Mouse (Mus musculus) embryonic facial prominence, embryonic 14.5 days (tissue): ENCODE results near the gene Upf1. TPM values are rescaled to one million over a fixed set of nuclear protein-coding genes. Genes with fewer than 3 reads are reported as not detected.

Source experiments
- ATAC-seq: fragments of 200-750 bp; cut with Nextera tagmentation; 2 replicates; pipeline ENCODE4 v1.8.0; 2017; ENCODE audit warnings: low read depth, moderate number of reproducible peaks, moderate TSS enrichment
- DNase-seq: peaks from one replicate; pipeline ENCODE4 v3.0.0-alpha.2; 2015; ENCODE audit warnings: low spot score
- H3K27ac ChIP-seq: fragments of 300-500 bp; sonication (generic); replicated peaks from 2 replicates; pipeline ENCODE4 v1.5.1; 2014; ENCODE audit warnings: low read depth, mild to moderate bottlenecking, low read length, moderate library complexity
- H3K27me3 ChIP-seq: fragments of 300-500 bp; sonication (generic); replicated peaks from 2 replicates; pipeline ENCODE4 v1.6.1; 2014; ENCODE audit warnings: low read length; ENCODE audit not compliant: control insufficient read depth, insufficient read depth
- H3K36me3 ChIP-seq: fragments of 300-500 bp; sonication (generic); 2 replicates; pipeline ENCODE4 v1.6.1; 2014; ENCODE audit warnings: low read length, mixed read lengths; ENCODE audit not compliant: control insufficient read depth, insufficient read depth
- H3K4me1 ChIP-seq: fragments of 300-500 bp; sonication (generic); 2 replicates; pipeline ENCODE4 v1.6.1; 2014; ENCODE audit warnings: antibody characterized with exemption, low read length; ENCODE audit not compliant: control insufficient read depth, insufficient read depth
- H3K4me2 ChIP-seq: fragments of 300-500 bp; sonication (generic); 2 replicates; pipeline ENCODE4 v1.6.1; 2014; ENCODE audit warnings: low read depth, mild to moderate bottlenecking, low read length, moderate library complexity, mixed read lengths
- H3K4me3 ChIP-seq: fragments of 300-500 bp; sonication (generic); 2 replicates; pipeline ENCODE4 v1.5.1; 2014; ENCODE audit warnings: low read depth, mild to moderate bottlenecking, low read length
- H3K9ac ChIP-seq: fragments of 300-500 bp; sonication (generic); 2 replicates; pipeline ENCODE4 v1.6.1; 2014; ENCODE audit warnings: low read depth, mild to moderate bottlenecking, low read length, moderate library complexity, mixed read lengths
- H3K9me3 ChIP-seq: fragments of 300-500 bp; sonication (generic); 2 replicates; pipeline ENCODE4 v1.6.1; 2016; ENCODE audit warnings: low read length; ENCODE audit not compliant: control insufficient read depth
- WGBS: fragments of 180-500 bp; shearing (Covaris S2); extraction: QIAGEN DNeasy Blood & Tissue Kit; methylation state at CpG from one replicate; pipeline ENCODE4 v1.1.7; 2014; 5-methylcytosine and 5-hydroxymethylcytosine counted together
- polyA plus RNA-seq: library from polyadenylated mRNA; unstranded; fragments of >200 nt; fragmentation: Nextera tagmentation; extraction: Ambion mirVana; gene quantifications from 2 replicates; pipeline ENCODE4 v1.2.1, GENCODE M21; 2014

Gene Upf1
- polyA plus RNA-seq, 1 experiment from 2014 or later, result 18.9 TPM

DNA sequence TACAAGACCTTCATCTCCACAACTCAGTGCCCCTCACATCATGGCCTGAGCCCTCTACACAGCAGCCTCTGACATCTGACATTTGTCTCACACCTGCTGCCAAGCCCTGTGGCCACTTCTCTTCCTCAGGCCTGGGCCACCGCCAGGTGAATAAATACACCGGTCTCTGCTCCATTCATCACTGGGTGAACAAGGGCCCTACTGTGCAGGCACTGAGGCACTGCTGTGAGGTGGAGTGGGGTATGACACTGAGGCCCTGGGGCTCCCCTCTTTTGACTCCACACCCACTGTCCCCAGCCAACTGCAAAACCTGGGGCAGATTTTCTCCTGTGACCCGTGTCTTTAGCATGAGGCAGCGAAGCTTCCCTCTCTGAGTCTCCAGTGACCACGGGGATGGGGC is 13.5 kb upstream of the Upf1 start:
- 0 out of 2 replicates have a peak, but pooled peaks have one; percentile 41 for ATAC-seq
- 59% methylated on average over 5 of the region's 5 CpGs for WGBS

GRCm38 (mm10) chr8:70364066-70364465 is 11.0 kb upstream of the Upf1 start:
- 7% methylated on average over 5 of the region's 5 CpGs for WGBS
- Histone ChIP-seq H3K4me2 (no peak overlapping the region), H3K4me1 (0 out of 2 replicates have a peak, but pooled peaks cover 4% of the 10 kb centered on the region), H3K36me3 (no peaks in the 10 kb centered on the region), H3K9me3 (no peaks in the 10 kb centered on the region), H3K27me3 (no peaks in the 10 kb centered on the region), H3K4me3 (no peak overlapping the region), H3K27ac (no peak overlapping the region), H3K9ac (no peak overlapping the region)
- ATAC-seq (no peak), DNase-seq (no peak)

More for the DNA sequence above, 13.5 kb upstream of the Upf1 start:
- no peak overlapping the region for H3K9ac ChIP-seq
- no peaks in the 10 kb centered on the region for H3K9me3 ChIP-seq
- peaks cover 1% of the 10 kb centered on the region; the same call in 1 of the 2 replicates for H3K27me3 ChIP-seq
- H3K4me3 ChIP-seq, result no peak overlapping the region
- no peaks in the 10 kb centered on the region for H3K36me3 ChIP-seq
- no peak for DNase-seq
- H3K4me1 ChIP-seq, result 0 out of 2 replicates have a peak, but pooled peaks cover 4% of the 10 kb centered on the region
- H3K27ac ChIP-seq, result no peak overlapping the region
- H3K4me2 ChIP-seq, result no peak overlapping the region

GRCm38 (mm10) chr8:70361484-70362032 is 8.5 kb upstream of the Upf1 start:
- Histone ChIP-seq H3K4me3 (no peak overlapping the region), H3K9me3 (no peaks in the 10 kb centered on the region), H3K9ac (no peak overlapping the region), H3K27me3 (no peaks in the 10 kb centered on the region), H3K4me2 (no peak overlapping the region), H3K27ac (no peak overlapping the region), H3K4me1 (0 out of 2 replicates have a peak, but pooled peaks cover 4% of the 10 kb centered on the region), H3K36me3 (no peaks in the 10 kb centered on the region)
- no peak for DNase-seq
- ATAC-seq, result no peak
- WGBS, result 64% methylated on average over 10 of the region's 10 CpGs

- Histone ChIP-seq H3K9ac (no peak overlapping the region), H3K27ac (no peak overlapping the region), H3K4me3 (no peak overlapping the region), H3K27me3 (no peaks in the 10 kb centered on the region), H3K36me3 (no peaks in the 10 kb centered on the region), H3K9me3 (no peaks in the 10 kb centered on the region), H3K4me2 (no peak overlapping the region), H3K4me1 (0 out of 2 replicates have a peak, but pooled peaks cover 4% of the 10 kb centered on the region)
- DNase-seq (no peak), ATAC-seq (no peak)
- WGBS, result 60% methylated on average over 4 of the region's 4 CpGs
These were observed 7.7 kb upstream of the Upf1 start for GRCm38 (mm10) chr8:70360769-70361168.

DNA sequence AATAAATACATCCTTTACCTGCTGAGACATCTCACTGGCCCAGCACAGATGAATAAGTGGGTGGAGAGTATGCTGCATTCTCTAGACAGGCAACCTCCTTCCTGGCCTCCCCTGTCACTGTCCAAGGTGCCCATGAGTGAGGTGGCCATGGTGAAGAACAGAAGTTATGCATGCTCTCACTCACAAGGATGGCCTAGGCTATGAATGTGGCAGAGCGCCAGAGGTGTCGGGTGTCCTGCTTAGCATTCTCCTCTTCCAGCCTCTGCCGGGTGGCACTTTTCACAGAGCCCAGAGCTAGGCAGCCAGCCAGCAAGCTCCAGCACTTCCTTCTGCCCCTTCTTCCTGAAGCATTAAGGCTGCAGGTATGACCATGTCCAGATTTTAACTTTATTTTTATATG is 6.3 kb upstream of the Upf1 start:
- Histone ChIP-seq H3K36me3 (no peaks in the 10 kb centered on the region), H3K4me2 (no peak overlapping the region), H3K27me3 (no peaks in the 10 kb centered on the region), H3K4me3 (no peak overlapping the region), H3K9ac (0 out of 2 replicates have a peak overlapping the region, but pooled peaks have one; percentile 16), H3K4me1 (0 out of 2 replicates have a peak, but pooled peaks cover 4% of the 10 kb centered on the region), H3K27ac (no peak overlapping the region), H3K9me3 (no peaks in the 10 kb centered on the region)
- DNase-seq (peak; percentile 83), ATAC-seq (peak; percentile 70)
- WGBS, result 22% methylated on average over 3 of the region's 3 CpGs

DNA sequence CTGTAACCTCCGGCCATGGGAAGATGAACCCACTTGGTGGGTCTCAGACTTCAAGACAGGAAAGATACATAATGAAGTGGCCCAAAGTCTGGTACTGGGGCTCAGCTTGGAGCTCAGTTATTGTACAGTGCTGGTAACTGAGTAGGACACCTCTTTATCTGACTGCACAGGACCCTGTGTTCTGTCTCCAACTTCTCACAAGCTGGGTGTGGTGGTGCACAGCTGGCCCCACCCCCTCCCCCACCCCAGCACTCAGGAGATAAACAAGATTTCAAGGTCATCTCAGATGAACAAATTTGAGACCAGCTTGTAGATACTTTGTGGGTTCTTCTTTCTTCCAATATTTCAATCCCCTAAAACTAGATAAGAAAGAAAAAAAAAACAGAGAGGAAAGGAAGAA is 3.0 kb upstream of the Upf1 start:
- Histone ChIP-seq H3K4me3 (no peak overlapping the region), H3K36me3 (no peaks in the 10 kb centered on the region), H3K27me3 (no peaks in the 10 kb centered on the region), H3K9ac (no peak overlapping the region), H3K9me3 (no peaks in the 10 kb centered on the region), H3K4me1 (peaks cover 16% of the 10 kb centered on the region), H3K27ac (no peak overlapping the region), H3K4me2 (no peak overlapping the region)
- ATAC-seq (no peak), DNase-seq (no peak)
- WGBS, result 82% methylated on average over 1 of the region's 1 CpGs

GRCm38 (mm10) chr8:70354004-70354403 is 926 bp upstream of the Upf1 start:
- Histone ChIP-seq H3K27me3 (no peaks in the 10 kb centered on the region), H3K36me3 (peaks cover 8% of the 10 kb centered on the region), H3K4me2 (peak overlapping the region; percentile 100), H3K4me1 (peaks cover 26% of the 10 kb centered on the region), H3K9ac (peak overlapping the region; percentile 98), H3K27ac (peak overlapping the region; percentile 86), H3K4me3 (peak overlapping the region; percentile 100), H3K9me3 (no peaks in the 10 kb centered on the region)
- ATAC-seq (no peak), DNase-seq (no peak)
- WGBS, result 63% methylated on average over 4 of the region's 4 CpGs

DNA sequence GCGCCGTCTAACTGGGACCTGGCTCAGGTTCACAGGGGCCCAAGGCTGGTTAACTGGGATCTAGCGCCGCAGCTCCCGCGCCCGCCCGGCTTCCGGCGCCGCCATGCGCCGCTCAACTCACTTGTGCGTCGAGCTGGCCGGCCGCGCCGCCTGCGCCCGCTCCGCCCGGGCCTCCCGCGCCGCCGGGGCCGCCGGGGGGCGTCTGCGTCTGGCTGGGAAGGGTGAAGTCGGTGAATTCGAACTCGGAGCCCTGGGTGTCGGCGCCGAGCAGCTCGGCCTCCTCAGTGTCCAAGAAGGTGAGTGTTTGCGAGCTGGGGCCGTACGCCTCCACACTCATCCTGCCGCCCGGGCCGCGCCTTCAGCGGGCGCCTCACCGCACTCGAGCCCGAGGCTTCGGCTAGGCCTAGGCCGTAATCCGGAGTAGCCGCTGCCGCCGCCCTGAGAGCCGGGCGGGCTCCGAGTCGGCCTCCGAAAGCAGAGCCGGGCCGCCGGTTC is 374 bp downstream of the Upf1 start:
- ATAC-seq, result peak; percentile 41
- no peak for DNase-seq
- no peaks in the 10 kb centered on the region for H3K27me3 ChIP-seq
- WGBS, result under 1% methylated on average over 24 of the region's 64 CpGs
- peaks cover 13% of the 10 kb centered on the region for H3K36me3 ChIP-seq
- peaks cover 26% of the 10 kb centered on the region for H3K4me1 ChIP-seq
- H3K4me3 ChIP-seq, result peak overlapping the region; percentile 100
- no peaks in the 10 kb centered on the region for H3K9me3 ChIP-seq
- H3K27ac ChIP-seq, result peak overlapping the region; percentile 86
- peak overlapping the region; percentile 98 for H3K9ac ChIP-seq
- H3K4me2 ChIP-seq, result peak overlapping the region; percentile 100

- Histone ChIP-seq H3K4me3 (peak overlapping the region; percentile 100), H3K9ac (peak overlapping the region; percentile 98), H3K27ac (no peak overlapping the region), H3K27me3 (no peaks in the 10 kb centered on the region), H3K36me3 (peaks cover 13% of the 10 kb centered on the region), H3K4me1 (peaks cover 26% of the 10 kb centered on the region), H3K4me2 (peak overlapping the region; percentile 100), H3K9me3 (no peaks in the 10 kb centered on the region)
- no peak for ATAC-seq
- DNase-seq, result no peak
- WGBS, result 22% methylated on average over 3 of the region's 3 CpGs
These were observed 1.1 kb downstream of the Upf1 start for GRCm38 (mm10) chr8:70352000-70352384.
